Mouse (Mus musculus) intestine, postnatal 0 days (tissue): Measurements from ENCODE around the gene Nfx1. TPM values are rescaled to one million over a fixed set of nuclear protein-coding genes. Genes with fewer than 3 reads are reported as not detected.

Experiments
- ATAC-seq: fragments of 200-750 bp; cut with Nextera tagmentation; 2 replicates; pipeline ENCODE4 v1.8.0; 2017; ENCODE audit warnings: mild to moderate bottlenecking, moderate TSS enrichment, moderate library complexity
- H3K27ac ChIP-seq: fragments of 300-500 bp; sonication (generic); 2 replicates; pipeline ENCODE4 v1.5.1; 2014; ENCODE audit warnings: mild to moderate bottlenecking, low read depth, low read length, moderate library complexity
- H3K27me3 ChIP-seq: fragments of 300-500 bp; sonication (generic); replicated peaks from 2 replicates; pipeline ENCODE4 v1.6.1; 2014; ENCODE audit warnings: low read length, mixed read lengths; ENCODE audit not compliant: control insufficient read depth, insufficient read depth
- H3K36me3 ChIP-seq: fragments of 300-500 bp; sonication (generic); 2 replicates; pipeline ENCODE4 v1.6.1; 2014; ENCODE audit warnings: mild to moderate bottlenecking, moderate library complexity; ENCODE audit not compliant: control insufficient read depth, insufficient read depth
- H3K4me1 ChIP-seq: fragments of 300-500 bp; sonication (generic); replicated peaks from 2 replicates; pipeline ENCODE4 v1.6.1; 2014; ENCODE audit warnings: antibody characterized with exemption, low read length, mixed read lengths; ENCODE audit not compliant: control insufficient read depth, insufficient read depth
- H3K4me2 ChIP-seq: fragments of 300-500 bp; sonication (generic); replicated peaks from 2 replicates; pipeline ENCODE4 v1.6.1; 2014; ENCODE audit warnings: low read depth, mild to moderate bottlenecking, moderate library complexity
- H3K4me3 ChIP-seq: fragments of 300-500 bp; sonication (generic); 2 replicates; pipeline ENCODE4 v1.5.1; 2014; ENCODE audit warnings: low read depth, low read length
- H3K9ac ChIP-seq: fragments of 300-500 bp; sonication (generic); 2 replicates; pipeline ENCODE4 v1.6.1; 2014; ENCODE audit warnings: mild to moderate bottlenecking, low read depth, low read length
- H3K9me3 ChIP-seq: fragments of 300-500 bp; sonication (generic); 2 replicates; pipeline ENCODE4 v1.6.1; 2016; ENCODE audit warnings: mixed run types; ENCODE audit not compliant: control insufficient read depth
- CTCF ChIP-seq: sonication (generic); IDR thresholded peaks from 2 replicates; pipeline ENCODE4 v1.5.1; 2016; ENCODE audit warnings: low read depth, mild to moderate bottlenecking, control low read depth, antibody characterized with exemption, moderate library complexity
- WGBS: fragments of 180-500 bp; shearing (Covaris S2); extraction: QIAGEN DNeasy Blood & Tissue Kit; methylation state at CpG from one replicate; pipeline ENCODE4 v1.1.7; 2014; 5-methylcytosine and 5-hydroxymethylcytosine counted together
- polyA plus RNA-seq: library from polyadenylated mRNA; unstranded; fragments of >200 nt; fragmentation: Nextera tagmentation; extraction: Ambion mirVana; gene quantifications from 2 replicates; pipeline ENCODE4 v1.2.1, GENCODE M21; 2015

The Nfx1 gene
- polyA plus RNA-seq, 1 experiment from 2014 or later = 25.9 TPM

DNA sequence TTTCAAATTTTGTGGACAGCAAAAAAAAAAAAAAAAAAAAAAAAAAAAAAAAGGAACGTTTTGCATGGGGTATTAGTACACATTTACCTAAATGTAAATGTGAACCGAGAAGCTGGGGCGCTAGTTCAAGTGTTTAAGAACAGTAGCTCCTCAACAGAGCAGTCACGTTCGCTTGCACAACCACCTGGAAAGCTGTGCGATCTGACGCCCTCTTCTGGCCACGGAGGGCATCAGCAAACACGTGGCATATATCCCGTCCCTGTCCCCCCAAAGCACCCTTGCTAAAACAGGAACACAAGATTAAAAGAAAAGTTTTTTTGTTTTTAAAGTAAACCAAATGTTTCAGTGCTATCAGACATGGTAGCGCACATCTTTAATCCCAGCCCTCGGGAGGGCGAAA is 1.0 kb downstream of the Nfx1 start:
- Histone ChIP-seq H3K36me3 (peaks cover 10% of the 10 kb centered on the region; the same call in 1 of the 2 replicates), H3K4me1 (0 out of 2 replicates have a peak, but pooled peaks cover 6% of the 10 kb centered on the region), H3K9ac (peak overlapping the region; percentile 85), H3K4me2 (peak overlapping the region; percentile 79), H3K4me3 (peak overlapping the region; percentile 98), H3K27me3 (no peaks in the 10 kb centered on the region), H3K9me3 (no peaks in the 10 kb centered on the region), H3K27ac (peak overlapping the region; percentile 98; the same call in 1 of the 2 replicates)
- WGBS = 23% methylated on average over 13 of the region's 13 CpGs
- TF ChIP-seq CTCF = peak; percentile 80
- ATAC-seq = no peak

GRCm38 (mm10) chr4:40974011-40974410 is 3.3 kb downstream of the Nfx1 start:
- Histone ChIP-seq H3K4me1 (0 out of 2 replicates have a peak, but pooled peaks cover 6% of the 10 kb centered on the region), H3K9me3 (no peaks in the 10 kb centered on the region), H3K27me3 (no peaks in the 10 kb centered on the region), H3K4me2 (no peak overlapping the region), H3K27ac (no peak overlapping the region), H3K9ac (no peak overlapping the region), H3K36me3 (peaks cover 26% of the 10 kb centered on the region), H3K4me3 (no peak overlapping the region)
- TF ChIP-seq CTCF = no peak
- ATAC-seq = no peak
- 94% methylated on average over 1 of the region's 1 CpGs for WGBS

GRCm38 (mm10) chr4:40975678-40976077 is 5.0 kb downstream of the Nfx1 start:
- Histone ChIP-seq H3K27ac (no peak overlapping the region), H3K4me3 (no peak overlapping the region), H3K4me1 (0 out of 2 replicates have a peak, but pooled peaks cover 6% of the 10 kb centered on the region), H3K27me3 (no peaks in the 10 kb centered on the region), H3K9me3 (no peaks in the 10 kb centered on the region), H3K9ac (no peak overlapping the region), H3K4me2 (no peak overlapping the region), H3K36me3 (peaks cover 39% of the 10 kb centered on the region)
- WGBS = 74% methylated on average over 3 of the region's 3 CpGs
- ATAC-seq = no peak
- TF ChIP-seq CTCF = no peak

DNA sequence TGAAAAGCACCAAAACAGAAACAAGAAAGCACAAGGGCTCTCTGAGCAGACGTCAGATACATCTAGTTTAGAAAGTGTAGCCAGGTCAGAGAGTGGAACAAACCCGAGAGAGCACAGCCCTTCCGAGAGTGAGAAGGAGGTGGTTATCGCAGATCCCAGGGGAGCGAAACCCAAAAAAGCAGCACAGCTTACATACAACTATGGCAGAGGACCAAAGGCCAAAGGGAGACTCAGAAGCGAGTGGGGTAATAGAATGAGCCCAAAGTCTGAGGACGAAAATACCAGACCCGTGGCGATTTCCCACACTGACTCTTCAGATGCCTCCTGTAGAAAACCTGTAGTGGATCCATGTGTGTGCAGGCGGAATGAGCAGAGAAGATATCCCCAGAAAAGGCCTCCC is 5.9 kb downstream of the Nfx1 start:
- Histone ChIP-seq H3K4me2 (no peak overlapping the region), H3K9me3 (no peaks in the 10 kb centered on the region), H3K27me3 (no peaks in the 10 kb centered on the region), H3K27ac (no peak overlapping the region; the same call in 1 of the 2 replicates), H3K4me1 (0 out of 2 replicates have a peak, but pooled peaks cover 6% of the 10 kb centered on the region), H3K4me3 (no peak overlapping the region), H3K9ac (no peak overlapping the region), H3K36me3 (peaks cover 48% of the 10 kb centered on the region)
- ATAC-seq = no peak
- no peak for TF ChIP-seq CTCF
- 94% methylated on average over 10 of the region's 10 CpGs for WGBS

DNA sequence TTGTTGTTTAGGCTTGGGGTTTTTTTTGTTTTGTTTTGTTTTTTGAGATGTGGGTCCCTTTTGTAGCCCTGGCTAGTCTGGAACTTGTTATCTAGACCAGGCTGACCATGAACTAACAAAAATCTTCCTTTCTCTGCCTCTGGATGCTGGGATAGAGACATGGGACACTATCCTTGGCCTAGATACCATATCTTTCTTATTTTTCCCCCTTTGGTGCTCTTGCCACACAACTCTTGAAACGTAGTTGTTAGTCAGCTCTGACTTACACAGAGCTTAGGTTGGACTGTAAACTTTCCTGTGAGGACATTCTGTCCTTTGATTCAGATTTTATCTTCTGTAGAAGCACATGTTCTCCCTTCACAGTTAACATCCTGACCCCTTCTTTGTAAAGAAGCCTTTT is 8.7 kb downstream of the Nfx1 start:
- no peak overlapping the region for H3K27ac ChIP-seq
- H3K4me2 ChIP-seq = no peak overlapping the region
- WGBS = 79% methylated on average over 1 of the region's 1 CpGs
- H3K9ac ChIP-seq = no peak overlapping the region
- H3K36me3 ChIP-seq = peaks cover 53% of the 10 kb centered on the region
- ATAC-seq = no peak
- TF ChIP-seq CTCF = no peak
- H3K9me3 ChIP-seq = no peaks in the 10 kb centered on the region
- no peaks in the 10 kb centered on the region for H3K27me3 ChIP-seq
- no peaks in the 10 kb centered on the region for H3K4me1 ChIP-seq
- no peak overlapping the region for H3K4me3 ChIP-seq

DNA sequence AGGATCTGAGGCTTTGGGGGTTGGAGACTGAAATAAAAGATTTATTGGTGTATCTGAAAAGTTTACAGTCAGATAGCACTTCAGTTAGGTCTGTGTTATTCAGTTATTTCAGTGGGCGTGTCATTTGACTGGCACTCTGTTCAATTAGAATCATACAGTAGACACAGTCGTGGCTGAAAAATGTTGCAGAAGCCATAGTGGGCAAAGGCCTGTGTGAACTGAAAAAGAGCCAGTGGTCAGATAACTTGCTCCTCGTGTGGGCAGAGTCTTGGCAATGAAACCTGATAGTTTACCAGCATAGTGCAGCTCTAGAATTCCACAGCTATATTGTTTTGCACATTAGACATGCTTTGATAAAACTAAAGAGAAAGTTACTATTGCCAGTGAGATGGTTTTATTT is 11.8 kb downstream of the Nfx1 start:
- WGBS = 54% methylated on average over 3 of the region's 3 CpGs
- no peak overlapping the region for H3K4me2 ChIP-seq
- no peak overlapping the region for H3K4me3 ChIP-seq
- no peak for ATAC-seq
- H3K36me3 ChIP-seq = peaks cover 65% of the 10 kb centered on the region
- H3K4me1 ChIP-seq = no peaks in the 10 kb centered on the region
- H3K9ac ChIP-seq = no peak overlapping the region
- no peaks in the 10 kb centered on the region for H3K9me3 ChIP-seq
- TF ChIP-seq CTCF = no peak
- H3K27me3 ChIP-seq = no peaks in the 10 kb centered on the region
- H3K27ac ChIP-seq = no peak overlapping the region

DNA sequence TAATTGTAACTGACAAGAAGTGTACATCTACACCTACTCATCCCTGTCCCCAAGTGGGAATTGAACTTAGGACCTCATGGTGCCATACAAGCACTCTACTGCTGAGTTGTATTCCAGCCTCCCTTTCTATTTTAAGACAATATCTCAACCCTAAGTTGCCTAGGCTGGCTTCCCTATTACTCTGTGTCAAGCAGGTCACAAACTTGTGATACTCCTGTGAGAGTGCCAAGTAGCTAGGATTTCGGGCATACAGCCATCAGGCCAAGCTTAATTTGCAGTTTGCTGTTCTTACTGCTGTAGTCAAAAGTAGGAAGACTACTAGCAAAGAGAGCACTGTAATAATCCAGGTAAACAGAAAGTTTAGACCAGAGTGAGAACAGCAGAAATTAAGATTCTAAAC is 13.0 kb downstream of the Nfx1 start:
- TF ChIP-seq CTCF = no peak
- H3K4me3 ChIP-seq = no peak overlapping the region
- WGBS = 94% methylated on average over 1 of the region's 1 CpGs
- H3K9ac ChIP-seq = no peak overlapping the region
- no peaks in the 10 kb centered on the region for H3K4me1 ChIP-seq
- no peaks in the 10 kb centered on the region for H3K27me3 ChIP-seq
- H3K9me3 ChIP-seq = no peaks in the 10 kb centered on the region
- no peak overlapping the region for H3K4me2 ChIP-seq
- no peak overlapping the region for H3K27ac ChIP-seq
- ATAC-seq = no peak
- peaks cover 62% of the 10 kb centered on the region for H3K36me3 ChIP-seq
